Mouse (Mus musculus) liver, postnatal 0 days (tissue): ENCODE data around the gene Ptprb.

Source experiments
- CTCF ChIP-seq: sonication (generic); IDR thresholded peaks from 2 replicates; pipeline ENCODE4 v1.5.1; 2016; ENCODE audit warnings: antibody characterized with exemption, low read depth
- EP300 ChIP-seq: IDR thresholded peaks from 2 replicates; pipeline ENCODE4 v1.6.1; 2016; ENCODE audit warnings: antibody characterized with exemption, low read depth, mild to moderate bottlenecking

GRCm38 (mm10) chr10:116362645-116363044 lies 87.3 kb downstream of the Ptprb start:
- TF ChIP-seq EP300 (no peak), CTCF (no peak)
